Mouse (Mus musculus) bone marrow, adult 2 months (tissue): ENCODE measurements around the gene Mcf2.

Experiments
- CTCF ChIP-seq: fragments of 200-500 bp; IDR thresholded peaks from 2 replicates; pipeline ENCODE4 v1.5.1; 2011; ENCODE audit warnings: low read length, control low read depth; ENCODE audit not compliant: control insufficient read depth, insufficient read depth
- POLR2A ChIP-seq: fragments of 200-500 bp; IDR thresholded peaks from 2 replicates; pipeline ENCODE4 v1.6.1; 2011; ENCODE audit warnings: low read depth, mild to moderate bottlenecking, control low read depth, low read length, borderline replicate concordance; ENCODE audit not compliant: control insufficient read depth

GRCm38 (mm10) chrX:60013084-60013676 lies 165.7 kb downstream of the Mcf2 start:
- TF ChIP-seq POLR2A (no peak), CTCF (no peak)
